Mouse (Mus musculus) neural tube, embryonic 14.5 days (tissue): ENCODE results near the gene Arhgef1. TPM values are rescaled to one million over a fixed set of nuclear protein-coding genes. Genes with fewer than 3 reads are reported as not detected.
A peak's percentile ranks its signal among the peaks of the same experiment; 100 is the strongest.

Experiments used
- ATAC-seq: fragments of 200-750 bp; cut with Nextera tagmentation; 2 replicates; pipeline ENCODE4 v1.8.0; 2017; ENCODE audit warnings: low read depth, mild to moderate bottlenecking, moderate TSS enrichment, moderate library complexity
- H3K27ac ChIP-seq: fragments of 300-500 bp; sonication (generic); 2 replicates; pipeline ENCODE4 v1.5.1; 2014; ENCODE audit warnings: low read depth, mild to moderate bottlenecking, control low read depth, low read length, moderate library complexity, mixed read lengths
- H3K27me3 ChIP-seq: fragments of 300-500 bp; sonication (generic); 2 replicates; pipeline ENCODE4 v1.6.1; 2014; ENCODE audit warnings: low read length; ENCODE audit not compliant: control insufficient read depth, insufficient read depth
- H3K36me3 ChIP-seq: fragments of 300-500 bp; sonication (generic); 2 replicates; pipeline ENCODE4 v1.6.1; 2014; ENCODE audit warnings: low read length, mixed read lengths; ENCODE audit not compliant: control insufficient read depth, insufficient read depth
- H3K4me1 ChIP-seq: fragments of 300-500 bp; sonication (generic); 2 replicates; pipeline ENCODE4 v1.6.1; 2014; ENCODE audit warnings: low read length; ENCODE audit not compliant: control insufficient read depth, insufficient read depth
- H3K4me2 ChIP-seq: fragments of 300-500 bp; sonication (generic); 2 replicates; pipeline ENCODE4 v1.6.1; 2014; ENCODE audit warnings: mild to moderate bottlenecking, low read depth, low read length, control low read depth
- H3K4me3 ChIP-seq: fragments of 300-500 bp; sonication (generic); 2 replicates; pipeline ENCODE4 v1.5.1; 2014; ENCODE audit warnings: low read depth, low read length, control low read depth, mixed read lengths
- H3K9ac ChIP-seq: fragments of 300-500 bp; sonication (generic); replicated peaks from 2 replicates; pipeline ENCODE4 v1.6.1; 2014; ENCODE audit warnings: low read depth, mild to moderate bottlenecking, control low read depth, low read length, mixed read lengths
- H3K9me3 ChIP-seq: fragments of 300-500 bp; sonication (generic); 2 replicates; pipeline ENCODE4 v1.6.1; 2016; ENCODE audit warnings: low read length; ENCODE audit not compliant: control insufficient read depth
- WGBS: fragments of 180-500 bp; shearing (Covaris S2); extraction: QIAGEN DNeasy Blood & Tissue Kit; methylation state at CpG from one replicate; pipeline ENCODE4 v1.1.7; 2014; 5-methylcytosine and 5-hydroxymethylcytosine counted together
- polyA plus RNA-seq: library from polyadenylated mRNA; unstranded; fragments of >200 nt; fragmentation: Nextera tagmentation; extraction: Ambion mirVana; gene quantifications from 2 replicates; pipeline ENCODE4 v1.2.1, GENCODE M21; 2014

Gene Arhgef1
- polyA plus RNA-seq, 1 experiment from 2014 or later = 71.6 TPM

- Histone ChIP-seq H3K27me3 (no peaks in the 10 kb centered on the region), H3K4me1 (no peaks in the 10 kb centered on the region), H3K4me3 (no peak within 1 kb of the TSS), H3K9me3 (no peaks in the 10 kb centered on the region), H3K4me2 (no peak within 1 kb of the TSS), H3K27ac (no peak within 1 kb of the TSS), H3K36me3 (no peaks in the 10 kb centered on the region), H3K9ac (no peak within 1 kb of the TSS)
- 56% methylated on average over 41 of the region's 41 CpGs for WGBS
- ATAC-seq = 0 out of 2 replicates have a peak, but pooled peaks have one; percentile 34
These were observed 33.1 kb upstream of the Arhgef1 start, which contains the start of the genes Lypd4 and Dmrtc2 for GRCm38 (mm10) chr7:24869532-24870165. TSS of gene Lypd4 (minus strand) at chr7:24869941. TSS of gene Dmrtc2 (plus strand) at chr7:24870057.

- ATAC-seq = no peak
- no peaks in the 10 kb centered on the region for H3K36me3 ChIP-seq
- H3K4me2 ChIP-seq = no peak overlapping the region
- H3K27ac ChIP-seq = no peak overlapping the region
- no peak overlapping the region for H3K4me3 ChIP-seq
- H3K9ac ChIP-seq = no peak overlapping the region
- no peaks in the 10 kb centered on the region for H3K27me3 ChIP-seq
- 81% methylated on average over 3 of the region's 3 CpGs for WGBS
- no peaks in the 10 kb centered on the region for H3K4me1 ChIP-seq
- no peaks in the 10 kb centered on the region for H3K9me3 ChIP-seq
These were observed 25.1 kb upstream of the Arhgef1 start for GRCm38 (mm10) chr7:24877588-24877987.

- Histone ChIP-seq H3K27ac (no peak overlapping the region), H3K9ac (no peak overlapping the region), H3K36me3 (no peaks in the 10 kb centered on the region), H3K9me3 (no peaks in the 10 kb centered on the region), H3K27me3 (no peaks in the 10 kb centered on the region), H3K4me2 (no peak overlapping the region), H3K4me1 (no peaks in the 10 kb centered on the region), H3K4me3 (no peak overlapping the region)
- WGBS = 4% methylated on average over 2 of the region's 2 CpGs
- no peak for ATAC-seq
These were observed 23.1 kb upstream of the Arhgef1 start for GRCm38 (mm10) chr7:24879620-24880019.

- Histone ChIP-seq H3K9ac (no peak overlapping the region), H3K27me3 (no peaks in the 10 kb centered on the region), H3K4me1 (peaks cover 18% of the 10 kb centered on the region), H3K4me2 (no peak overlapping the region), H3K27ac (no peak overlapping the region), H3K9me3 (no peaks in the 10 kb centered on the region), H3K36me3 (peaks cover 13% of the 10 kb centered on the region), H3K4me3 (no peak overlapping the region)
- 92% methylated on average over 9 of the region's 9 CpGs for WGBS
- no peak for ATAC-seq
These were observed 20.1 kb upstream of the Arhgef1 start for GRCm38 (mm10) chr7:24882416-24883199.

- Histone ChIP-seq H3K4me1 (peaks cover 18% of the 10 kb centered on the region), H3K9ac (peak within 1 kb of the TSS; percentile 99), H3K27me3 (no peaks in the 10 kb centered on the region), H3K27ac (peak within 1 kb of the TSS; percentile 81), H3K36me3 (peaks cover 27% of the 10 kb centered on the region), H3K4me3 (peak within 1 kb of the TSS; percentile 98), H3K4me2 (peak within 1 kb of the TSS; percentile 88), H3K9me3 (no peaks in the 10 kb centered on the region)
- peak; percentile 92 for ATAC-seq
- WGBS = under 1% methylated on average over 57 of the region's 57 CpGs
These were observed 18.6 kb upstream of the Arhgef1 start, which contains the start of gene Rps19 for GRCm38 (mm10) chr7:24883896-24884692. TSS of gene Rps19 (plus strand) at chr7:24884371.

- peak; percentile 9 for ATAC-seq
- H3K4me3 ChIP-seq = peak overlapping the region; percentile 98
- no peaks in the 10 kb centered on the region for H3K9me3 ChIP-seq
- H3K4me1 ChIP-seq = peaks cover 18% of the 10 kb centered on the region
- H3K27ac ChIP-seq = peak overlapping the region; percentile 80
- WGBS = under 1% methylated on average over 40 of the region's 47 CpGs
- H3K4me2 ChIP-seq = peak overlapping the region; percentile 88
- H3K36me3 ChIP-seq = peaks cover 34% of the 10 kb centered on the region
- H3K9ac ChIP-seq = peak overlapping the region; percentile 99
- H3K27me3 ChIP-seq = no peaks in the 10 kb centered on the region
These were observed 17.9 kb upstream of the Arhgef1 start for GRCm38 (mm10) chr7:24884693-24885291.

GRCm38 (mm10) chr7:24885468-24886307 lies 17.0 kb upstream of the Arhgef1 start:
- Histone ChIP-seq H3K4me1 (peaks cover 18% of the 10 kb centered on the region), H3K9ac (peak overlapping the region; percentile 99), H3K9me3 (no peaks in the 10 kb centered on the region), H3K4me2 (peak overlapping the region; percentile 88), H3K36me3 (peaks cover 37% of the 10 kb centered on the region), H3K4me3 (peak overlapping the region; percentile 98), H3K27ac (no peak overlapping the region), H3K27me3 (no peaks in the 10 kb centered on the region)
- 52% methylated on average over 12 of the region's 12 CpGs for WGBS
- no peak for ATAC-seq

- WGBS = 83% methylated on average over 4 of the region's 4 CpGs
- H3K27ac ChIP-seq = no peak overlapping the region
- no peaks in the 10 kb centered on the region for H3K9me3 ChIP-seq
- no peak overlapping the region; the same call in 1 of the 2 replicates for H3K9ac ChIP-seq
- peak overlapping the region; percentile 88; the same call in 1 of the 2 replicates for H3K4me2 ChIP-seq
- H3K4me1 ChIP-seq = peaks cover 18% of the 10 kb centered on the region
- peaks cover 37% of the 10 kb centered on the region for H3K36me3 ChIP-seq
- no peak overlapping the region for H3K4me3 ChIP-seq
- H3K27me3 ChIP-seq = no peaks in the 10 kb centered on the region
- no peak for ATAC-seq
These were observed 16.4 kb upstream of the Arhgef1 start for GRCm38 (mm10) chr7:24886308-24886633.
